Mouse (Mus musculus): ENCODE data around the gene L3mbtl1.
"Not testable (repeated sequence)": the region's sequence is repeated elsewhere in the genome, so short reads cannot be mapped to it uniquely, and the experiment has no call there.

Gene L3mbtl1

DNA sequence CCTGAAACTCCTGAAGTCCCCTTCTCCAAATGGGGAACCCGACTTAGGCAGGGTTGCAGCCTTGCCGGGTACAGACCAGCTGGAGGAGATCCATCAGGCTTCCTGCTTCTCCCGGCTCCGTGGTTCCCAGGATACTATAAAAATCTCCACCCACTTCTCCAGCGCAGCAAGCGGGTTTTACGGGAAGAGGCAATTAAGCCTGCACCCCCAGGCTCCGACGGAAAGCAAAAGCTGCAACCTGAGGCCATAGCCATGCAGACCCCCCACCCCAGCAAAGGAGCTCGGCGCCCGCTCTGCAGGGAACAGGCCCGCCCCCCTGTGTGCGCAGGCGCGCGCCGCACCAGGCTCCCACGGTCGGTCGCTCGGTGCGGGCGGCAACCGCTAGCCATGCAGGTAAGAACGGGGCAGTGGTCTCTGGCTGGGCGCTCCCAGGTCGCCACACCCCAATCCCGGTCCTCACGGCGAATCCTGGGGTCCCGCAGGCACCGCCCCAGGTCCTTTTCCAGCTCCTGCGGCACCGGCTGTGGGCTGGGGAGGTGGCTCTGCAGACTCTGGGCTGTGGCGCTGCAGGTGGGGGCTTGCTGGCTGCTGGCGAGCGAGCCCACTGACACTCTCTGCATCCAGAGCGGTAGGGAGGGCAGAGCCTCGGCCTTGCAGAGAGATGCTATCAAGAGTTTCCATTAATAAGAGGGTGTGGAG, at the start of gene L3mbtl1:
L3mbtl1 (plus strand) TSS at position 325 of the 699 bp plus-strand sequence.
- peak; percentile 45 for DNase-seq

DNA sequence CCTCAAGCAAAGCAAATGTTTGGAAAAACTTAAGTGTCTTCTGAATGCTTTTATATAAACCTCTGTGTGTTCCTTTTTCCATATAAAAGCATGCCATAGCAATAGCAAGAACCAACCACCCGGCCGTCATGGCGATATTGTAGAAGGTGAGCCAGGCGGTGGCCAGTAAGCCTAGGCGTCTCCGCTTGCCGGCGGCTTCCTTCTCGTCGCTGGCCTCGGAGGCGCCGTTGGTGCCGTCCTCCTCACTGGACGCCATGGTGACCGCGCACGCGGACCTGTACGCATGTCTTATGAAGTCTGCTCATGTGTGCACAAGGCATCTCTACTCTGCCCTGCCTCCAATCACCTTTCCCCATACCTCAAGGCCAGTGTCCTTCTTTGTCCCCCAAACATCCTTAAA, 44.0 kb upstream of the L3mbtl1 start:
- DNase-seq: not testable (repeated sequence)

DNA sequence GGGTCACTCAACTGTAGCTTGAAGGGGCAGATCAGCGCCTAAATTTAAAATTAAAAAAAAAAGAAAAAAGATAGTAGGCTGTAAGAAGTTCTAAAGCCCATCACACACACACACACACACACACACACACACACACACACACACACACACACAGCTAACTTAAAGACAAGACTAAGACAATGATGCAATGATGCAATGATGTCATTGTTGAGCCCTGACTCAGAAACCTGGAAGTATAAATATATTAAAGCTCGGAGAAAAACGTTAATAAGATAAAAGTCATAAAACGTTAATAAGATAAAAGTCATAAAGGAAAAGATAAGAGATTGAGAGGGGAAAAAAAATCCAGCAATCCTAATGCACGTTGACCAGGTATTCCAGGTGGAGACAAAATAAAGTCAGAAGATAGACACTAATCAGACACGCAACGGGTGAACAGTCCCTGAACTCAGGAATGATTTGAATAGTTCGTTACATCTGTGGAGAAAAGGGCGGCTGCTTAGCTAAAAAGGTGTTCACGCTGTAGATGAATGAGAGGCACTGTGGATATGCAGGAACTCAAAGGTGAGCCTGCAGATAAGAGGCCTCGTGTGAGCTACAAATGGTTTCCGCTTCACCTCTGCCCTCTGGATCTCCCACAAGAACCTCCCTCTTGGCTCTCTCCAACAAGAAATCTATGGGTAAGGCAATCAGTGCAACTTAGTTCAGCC, 43.2 kb upstream of the L3mbtl1 start:
- no peak for DNase-seq

DNA sequence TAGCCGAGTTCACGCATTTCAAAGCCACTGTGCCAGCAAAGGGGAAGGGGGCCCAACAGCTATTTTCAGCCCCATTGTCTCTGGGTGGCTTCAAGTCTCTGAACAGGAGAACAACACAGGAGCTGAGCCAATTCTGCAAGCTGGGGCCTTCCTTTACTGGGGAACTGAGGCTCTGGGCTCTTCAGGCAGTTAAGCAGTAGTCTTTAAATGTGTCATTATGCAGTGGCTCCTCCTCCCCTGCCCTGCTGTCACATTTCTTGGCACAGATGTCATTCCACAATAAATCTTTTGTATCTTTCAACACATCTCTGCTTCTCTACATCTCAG, 42.7 kb upstream of the L3mbtl1 start:
- DNase-seq: no peak

DNA sequence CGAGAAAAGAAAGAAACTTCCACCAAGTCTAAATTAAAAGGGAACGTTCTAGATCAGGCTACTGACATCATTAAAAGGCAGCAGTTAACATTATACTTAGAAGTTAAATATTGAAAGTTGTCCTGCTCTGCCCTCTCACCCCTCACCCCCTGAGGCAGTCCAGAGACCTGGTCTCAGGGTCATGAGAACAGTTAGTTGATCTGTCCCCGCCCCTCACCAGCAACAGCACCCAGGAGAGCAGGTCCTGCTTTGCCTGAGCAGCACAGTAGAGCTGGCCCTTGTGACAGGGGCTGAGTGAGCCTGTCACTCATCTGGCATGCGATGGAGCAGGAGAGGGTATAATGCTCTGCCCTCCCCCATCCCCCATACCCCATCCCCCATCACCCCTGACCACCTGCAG, 37.4 kb upstream of the L3mbtl1 start:
- DNase-seq: no peak

DNA sequence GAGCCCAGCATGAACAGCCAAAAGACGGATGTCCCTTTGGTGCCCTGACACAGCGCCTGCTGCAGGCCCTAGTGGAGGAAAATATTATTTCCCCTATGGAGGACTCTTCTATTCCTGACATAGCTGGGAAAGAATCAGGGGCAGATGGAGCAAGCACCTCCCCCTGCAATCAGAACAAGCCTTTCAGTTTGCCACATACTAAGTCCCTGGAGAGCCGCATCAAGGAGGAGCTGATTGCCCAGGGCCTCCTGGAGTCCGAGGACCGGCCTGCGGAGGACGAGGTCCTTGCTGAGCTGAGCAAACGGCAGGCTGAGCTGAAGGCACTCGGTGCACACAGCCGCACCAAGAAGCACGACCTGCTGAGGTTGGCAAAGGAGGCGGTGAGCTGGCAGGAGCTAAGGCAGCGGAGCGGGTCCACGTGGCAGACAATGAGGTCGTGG, 35.2 kb upstream of the L3mbtl1 start:
- peak; percentile 61 for DNase-seq

DNA sequence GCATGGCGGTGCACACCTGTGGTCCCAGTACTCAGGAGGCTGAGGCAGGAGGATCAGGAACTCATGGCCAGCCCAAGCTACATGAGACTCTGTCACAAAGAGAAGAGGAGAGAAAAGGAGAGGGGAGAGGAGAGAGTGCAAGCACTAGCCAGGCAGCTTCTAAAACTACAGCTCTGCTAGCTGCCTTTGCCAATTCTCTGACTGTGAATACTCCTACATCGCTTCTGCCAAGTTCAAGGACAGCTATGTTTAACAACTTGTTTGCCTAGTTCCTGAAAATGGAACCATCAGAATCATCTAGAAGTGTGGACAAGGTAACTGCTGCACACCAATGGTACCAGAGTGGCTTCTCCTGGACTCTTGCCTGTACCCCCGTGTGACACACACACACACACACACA, 29.2 kb upstream of the L3mbtl1 start:
- no peak for DNase-seq

DNA sequence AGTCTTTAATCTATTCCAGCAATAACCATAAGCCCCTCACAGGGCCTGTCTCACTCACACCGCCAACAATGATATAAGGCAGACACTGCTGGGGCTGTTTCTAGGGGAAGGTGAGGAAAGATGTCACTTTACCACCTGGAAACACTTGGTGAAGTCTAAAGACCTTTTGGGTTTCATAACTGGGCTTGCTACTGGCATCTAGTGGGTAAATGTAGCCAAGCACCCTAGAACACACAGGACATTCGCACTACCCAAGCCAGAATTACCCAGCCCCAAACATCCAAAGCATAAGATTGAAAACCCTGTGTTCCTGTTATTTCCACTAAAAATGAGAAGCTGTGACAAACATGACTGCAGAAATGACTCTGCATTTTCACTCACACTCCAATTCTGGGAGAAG, 28.8 kb upstream of the L3mbtl1 start:
- no peak for DNase-seq

DNA sequence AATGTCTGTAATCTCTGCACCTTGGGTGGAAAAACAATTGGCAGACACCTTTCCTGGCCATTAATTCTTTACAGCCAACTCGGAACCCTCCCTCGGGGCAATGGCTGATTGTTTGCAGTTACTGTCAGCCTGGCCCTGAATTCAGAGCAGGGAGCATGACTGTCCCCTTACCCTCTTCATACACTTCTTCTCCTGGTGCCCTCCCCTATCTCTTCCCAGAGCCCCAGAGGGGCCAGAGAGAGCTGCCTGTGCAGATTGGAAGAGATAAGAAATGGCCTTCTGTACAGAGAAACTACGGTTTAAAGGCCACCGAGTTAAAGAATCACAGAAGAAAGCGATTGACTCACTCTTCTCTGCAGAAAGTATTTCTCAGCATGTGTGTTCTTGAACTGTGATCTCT, 23.3 kb upstream of the L3mbtl1 start:
- DNase-seq: no peak

DNA sequence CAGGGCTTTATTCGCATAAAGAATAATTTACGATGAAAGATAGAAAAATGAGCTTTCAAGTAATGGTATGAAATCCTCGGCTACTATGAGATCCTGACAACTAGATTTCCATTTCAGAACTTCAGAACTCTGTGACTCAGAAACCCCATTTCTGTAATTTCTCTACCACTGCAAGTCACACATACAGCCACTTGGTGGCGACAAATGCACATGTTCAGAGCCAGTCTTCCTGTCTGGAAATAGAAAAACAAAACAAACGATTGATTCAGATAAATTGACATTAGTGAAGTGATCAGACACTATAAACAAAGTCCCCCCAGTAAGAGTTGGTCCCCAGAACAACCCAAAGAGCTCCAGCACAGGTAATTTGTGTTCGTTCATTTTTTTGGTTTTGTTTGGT, 21.1 kb upstream of the L3mbtl1 start:
- peak; percentile 40 for DNase-seq

DNA sequence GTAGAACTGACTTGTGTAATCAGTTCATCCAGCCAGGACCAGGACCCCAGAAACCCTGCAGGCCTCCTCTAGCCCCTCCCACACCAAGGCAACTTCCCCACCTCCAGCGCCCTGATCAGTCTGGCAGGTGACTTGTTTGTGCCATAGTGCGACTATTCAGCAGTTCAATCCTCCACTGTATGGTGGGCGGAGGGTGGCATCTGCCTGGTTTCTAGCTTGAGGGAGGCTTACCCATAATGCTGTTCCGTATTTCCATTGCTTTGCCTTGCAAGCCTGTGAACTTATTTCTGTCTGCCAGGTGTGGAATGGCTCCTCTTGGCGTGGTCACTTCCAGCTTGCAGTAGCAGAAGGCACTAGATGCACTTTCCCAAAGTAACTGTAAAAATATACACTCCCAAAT, 20.4 kb upstream of the L3mbtl1 start:
- no peak for DNase-seq

DNA sequence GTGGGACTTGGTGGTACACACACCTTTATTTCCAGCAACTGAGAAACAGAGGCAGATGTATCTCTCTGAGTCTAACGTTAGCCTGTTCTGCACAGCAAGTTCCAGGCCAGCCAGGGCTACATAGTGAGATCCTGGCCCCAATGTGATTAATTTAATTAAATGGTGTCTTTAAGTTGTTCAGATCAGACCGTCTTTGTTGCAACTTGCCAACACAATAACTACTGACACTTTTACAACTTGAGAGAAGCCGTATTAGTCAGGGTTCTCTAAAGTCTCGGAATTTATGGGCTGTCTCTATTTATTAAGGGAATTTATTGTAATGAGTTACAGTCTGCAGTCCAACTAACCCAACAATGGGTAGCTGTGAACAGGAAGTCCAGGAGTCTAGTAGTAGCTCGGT, 19.1 kb upstream of the L3mbtl1 start:
- no peak for DNase-seq

DNA sequence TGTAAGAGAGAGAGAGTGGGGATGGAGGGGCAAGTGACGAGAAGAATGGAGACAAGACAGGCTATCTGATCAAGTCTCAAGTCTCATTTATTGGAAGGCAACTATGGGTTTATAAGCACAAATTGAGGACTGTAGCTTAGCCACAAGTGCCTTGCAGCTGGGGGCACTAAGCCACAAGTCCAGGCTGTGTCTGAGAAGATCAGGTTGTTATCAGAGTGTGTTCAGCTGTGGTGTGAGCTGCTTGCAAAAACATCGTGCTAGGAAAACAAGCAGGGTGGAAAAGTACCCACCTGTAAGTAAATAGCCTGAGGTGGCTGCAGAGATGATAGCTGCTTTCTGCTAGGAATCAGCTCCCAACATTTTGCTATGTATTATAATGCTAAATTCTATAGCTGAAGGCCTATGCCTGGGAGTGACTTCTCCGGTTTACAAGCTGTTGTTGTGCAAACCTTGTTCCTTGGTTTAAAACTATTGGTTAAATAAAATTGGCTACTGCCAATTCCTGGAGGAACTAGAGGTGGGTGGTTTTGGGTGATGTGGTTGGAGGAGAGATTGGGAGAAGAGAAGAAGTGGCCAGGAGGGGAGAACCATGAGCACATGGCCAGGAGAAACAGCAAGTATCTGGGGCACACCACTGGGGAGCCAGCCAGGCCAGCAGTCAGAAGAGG, 15.2 kb upstream of the L3mbtl1 start:
- DNase-seq: no peak

DNA sequence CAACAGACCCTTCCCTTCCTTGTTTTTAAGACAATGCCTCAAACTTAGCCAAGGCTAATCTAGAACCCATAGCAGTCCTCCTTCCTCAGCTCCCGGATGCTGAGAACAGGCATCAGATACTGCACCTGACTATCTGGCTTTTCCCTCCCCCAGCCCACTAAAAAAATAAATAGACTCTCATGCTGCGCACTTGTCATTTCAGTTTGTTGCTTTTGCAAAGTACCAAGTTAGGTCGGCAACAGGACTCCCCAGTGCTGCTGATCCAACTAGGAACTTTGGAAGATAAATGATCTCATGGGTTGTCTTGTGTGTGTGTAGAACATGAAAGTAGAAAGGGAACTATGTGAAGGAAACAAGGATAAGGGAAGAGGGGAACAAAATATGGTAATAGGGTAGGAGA, 13.6 kb upstream of the L3mbtl1 start:
- no peak for DNase-seq

DNA sequence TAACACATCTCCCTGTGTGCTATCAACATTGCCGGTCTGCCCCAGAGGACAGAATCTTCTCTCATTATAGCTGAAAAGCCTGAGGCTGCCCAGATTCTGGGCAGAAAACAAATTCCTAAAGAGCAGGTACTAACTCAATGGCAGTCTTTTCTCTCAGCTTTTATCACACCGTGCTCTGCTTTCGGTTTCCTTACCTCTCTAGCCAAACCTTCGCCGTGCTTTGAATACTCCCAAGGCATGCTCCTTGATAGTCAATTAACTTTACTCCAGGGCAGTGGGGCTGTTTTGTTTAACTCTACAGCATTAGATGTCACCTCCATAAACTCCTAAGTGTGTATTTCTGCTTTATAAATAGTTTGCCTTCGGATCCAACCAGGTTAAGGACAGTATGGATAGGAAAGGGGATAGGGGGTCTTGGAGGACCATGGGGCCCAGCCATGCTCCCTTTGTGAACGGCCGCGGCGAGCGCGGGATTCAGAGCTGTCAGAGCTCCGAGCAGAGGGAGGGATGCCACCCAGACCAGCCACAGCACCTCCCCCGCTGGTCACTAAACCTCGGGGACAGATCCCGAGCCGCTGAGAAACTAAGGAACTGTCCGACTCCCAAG, 12.7 kb upstream of the L3mbtl1 start:
- DNase-seq: no peak

DNA sequence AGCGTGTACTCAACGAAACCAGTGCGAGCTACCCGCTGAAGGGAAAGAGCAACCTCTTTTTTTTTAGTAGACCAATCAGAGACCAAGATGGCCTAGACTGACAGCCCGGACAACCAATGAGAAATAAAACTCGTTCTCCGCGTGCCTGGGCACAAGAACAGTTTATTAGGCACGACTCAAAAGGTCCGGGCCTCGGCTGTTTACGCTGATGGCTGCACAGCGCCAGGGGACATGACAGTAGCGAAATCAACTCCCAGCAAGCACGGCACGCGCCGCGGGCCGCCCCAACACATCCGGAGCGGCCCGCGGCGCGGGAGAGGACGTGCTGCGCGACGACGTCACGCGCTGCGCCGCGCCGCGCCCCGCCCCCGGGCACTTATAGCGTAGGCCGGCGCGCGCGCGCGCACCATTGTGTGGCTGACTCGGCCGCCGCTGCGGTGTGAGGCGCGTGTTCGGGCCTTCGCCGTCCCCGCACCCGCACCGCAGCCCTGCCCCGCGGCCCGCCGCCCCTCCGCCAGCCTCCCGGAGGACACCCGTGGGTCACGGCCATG, 12.1 kb upstream of the L3mbtl1 start, which contains the start of gene Srsf6:
Srsf6 (plus strand) TSS at position 406 of the 551 bp plus-strand sequence.
- DNase-seq: peak; percentile 88

DNA sequence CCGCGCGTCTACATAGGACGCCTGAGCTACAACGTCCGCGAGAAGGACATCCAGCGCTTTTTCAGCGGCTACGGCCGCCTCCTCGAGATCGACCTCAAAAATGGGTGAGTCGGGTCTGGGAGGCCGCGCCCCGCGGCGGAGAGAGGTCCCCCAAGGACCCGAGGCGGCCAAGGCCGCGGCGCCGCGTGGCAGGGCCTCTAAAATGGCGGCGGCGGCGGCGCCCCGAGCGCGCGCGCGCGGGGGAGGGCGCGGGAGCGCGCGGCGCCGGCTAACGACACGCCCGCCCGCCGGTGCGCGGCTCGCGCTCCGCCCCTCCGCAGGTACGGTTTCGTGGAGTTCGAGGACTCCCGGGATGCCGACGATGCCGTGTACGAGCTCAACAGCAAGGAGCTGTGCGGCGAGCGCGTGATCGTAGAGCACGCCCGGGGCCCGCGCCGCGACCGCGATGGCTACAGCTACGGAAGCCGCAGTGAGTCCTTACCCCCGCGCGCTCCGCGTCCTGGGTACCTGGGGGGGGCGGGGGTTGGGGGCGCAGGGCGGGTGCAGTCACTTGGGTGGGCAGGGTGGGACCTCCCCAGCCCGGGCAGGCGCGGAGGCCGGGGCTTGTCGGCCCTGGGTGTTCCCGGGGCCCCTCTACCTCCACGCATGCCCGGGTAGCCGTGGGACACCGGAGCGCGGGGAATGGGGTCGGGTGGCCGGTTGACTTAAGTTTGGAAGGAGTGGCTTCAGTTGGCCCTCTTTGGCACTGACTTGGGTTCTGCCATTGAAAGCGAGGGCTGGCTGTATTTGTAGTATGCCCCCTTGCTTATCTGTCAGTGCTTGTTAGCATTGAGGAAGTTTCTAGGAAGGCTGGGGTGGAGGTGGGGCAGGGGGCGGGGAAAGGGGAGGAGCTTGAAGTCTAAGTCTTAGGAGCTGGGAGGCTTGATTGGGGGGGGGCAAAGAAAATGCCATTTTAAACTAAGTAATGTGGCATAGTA, 11.3 kb upstream of the L3mbtl1 start:
- peak; percentile 71 for DNase-seq

DNA sequence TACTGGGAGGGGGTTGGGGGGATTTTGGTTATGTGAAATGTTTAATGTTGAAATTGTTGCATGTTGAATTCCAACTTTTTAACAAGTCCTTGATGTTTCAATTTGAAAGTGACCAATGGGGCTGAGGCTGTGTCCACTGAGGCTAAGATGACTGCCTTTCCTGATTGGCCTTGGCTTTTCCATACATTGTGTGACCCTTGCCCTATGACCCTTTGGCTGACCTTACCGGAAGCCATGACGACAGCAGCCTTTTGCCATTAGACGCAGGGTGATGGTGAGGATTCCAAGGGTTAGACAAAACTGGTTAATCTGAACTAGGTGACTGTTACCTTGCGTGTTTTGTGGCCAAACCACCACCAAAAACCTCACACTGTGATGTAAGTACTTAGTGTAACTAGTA, 10.6 kb upstream of the L3mbtl1 start:
- DNase-seq: peak; percentile 35

DNA sequence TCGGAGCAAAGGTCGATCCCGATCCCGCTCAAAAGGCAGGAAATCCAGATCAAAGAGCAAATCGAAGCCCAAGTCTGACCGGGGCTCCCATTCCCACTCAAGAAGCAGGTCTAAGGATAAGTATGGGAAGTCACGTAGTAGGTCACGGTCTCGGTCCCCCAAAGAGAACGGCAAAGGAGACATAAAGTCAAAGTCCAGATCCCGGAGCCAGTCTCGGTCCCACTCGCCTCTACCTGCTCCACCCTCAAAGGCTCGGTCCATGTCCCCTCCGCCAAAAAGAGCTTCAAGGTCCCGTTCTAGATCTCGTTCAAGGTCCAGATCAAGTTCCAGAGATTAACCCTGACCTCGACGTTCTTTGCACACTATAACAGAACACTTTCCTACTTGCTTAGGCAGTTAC, 8.9 kb upstream of the L3mbtl1 start:
- DNase-seq: no peak

DNA sequence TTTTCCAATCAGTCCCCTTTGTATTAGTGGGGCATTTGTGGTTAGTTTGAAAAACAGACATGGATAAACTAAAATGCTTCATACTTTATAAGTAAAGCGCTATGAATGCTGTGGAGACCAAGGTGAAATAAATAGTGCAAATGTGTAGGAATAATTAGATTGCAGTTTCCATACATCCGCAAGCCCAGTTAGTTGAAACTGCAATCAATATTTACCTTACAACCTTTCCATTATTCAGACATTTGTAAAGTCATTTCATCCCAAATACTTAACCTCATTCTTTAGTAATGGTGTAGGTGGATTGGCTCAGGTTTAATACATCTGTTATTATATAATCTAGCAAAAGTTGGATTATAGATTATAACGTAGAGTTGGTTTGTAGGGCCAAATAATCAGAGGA, 7.6 kb upstream of the L3mbtl1 start:
- DNase-seq: no peak

DNA sequence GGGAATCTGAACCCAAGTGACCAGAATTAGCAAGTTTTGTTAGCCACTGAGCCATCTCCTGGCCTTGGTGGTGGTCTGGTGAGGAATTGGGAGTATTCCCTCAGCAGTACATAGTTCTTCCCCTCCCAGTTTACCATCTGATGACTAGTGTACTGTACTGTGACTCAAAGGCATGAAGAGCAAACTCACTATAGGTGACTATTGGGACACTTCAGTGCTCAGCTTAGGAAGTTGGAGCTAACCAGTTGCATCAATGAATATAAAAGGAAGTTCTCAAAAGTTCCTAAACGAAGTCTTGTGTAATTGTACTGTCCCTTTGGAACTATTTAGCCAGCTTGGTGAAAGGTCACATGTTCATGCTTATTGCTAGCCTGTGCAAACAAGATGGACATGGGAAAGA, 3.7 kb upstream of the L3mbtl1 start:
- no peak for DNase-seq

DNA sequence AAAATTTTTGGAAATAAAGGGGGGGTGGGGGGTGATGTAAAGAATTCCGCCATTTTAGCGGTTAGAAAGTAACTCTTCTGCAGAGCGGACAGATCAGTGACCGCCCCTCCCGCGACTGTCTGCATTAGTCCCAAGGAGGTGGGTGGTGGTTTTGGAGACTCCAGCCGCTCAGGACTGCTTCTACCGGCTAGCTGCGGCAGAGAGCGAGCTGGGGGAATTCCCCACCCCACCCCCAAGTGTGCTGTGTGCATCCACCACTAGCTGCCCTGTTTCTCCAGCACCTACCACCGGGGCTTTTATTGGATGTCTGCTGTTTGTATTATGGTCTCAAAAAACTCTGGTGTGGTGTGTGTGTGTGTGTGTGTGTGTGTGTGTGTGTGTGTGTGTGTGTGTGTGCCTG, 659 bp downstream of the L3mbtl1 start:
- no peak for DNase-seq
